11 mouse cellular contexts compared by ENCODE assay signal in genomic region chr10:128397466-128397865, GRCm38 (mm10). TPM values are rescaled to one million over a fixed set of nuclear protein-coding genes. Genes with fewer than 3 reads are reported as not detected.
A peak's percentile ranks its signal among the peaks of the same experiment; 100 is the strongest.
DNase-seq lines count a peak whose midpoint lies in the region; ATAC-seq lines count a peak whose summit lies in the region.
"Had no signal": no experiment of that assay in that cellular context is flagged by ENCODE, and none has a peak within 500 bp of the region (broad histone marks: within the 10 kb centered on the region; RNA-seq: fewer than 3 reads in every experiment).

No protein-coding gene starts in this region.

- no peak overlapping the region for H3K4me3 ChIP-seq in midbrain, embryonic 10.5 days
- no peak overlapping the region for H3K4me3 ChIP-seq in midbrain, embryonic 15.5 days
- no peak overlapping the region for H3K4me3 ChIP-seq in hindbrain, embryonic 11.5 days (ENCODE audit: low read depth, low read length)
- no peak overlapping the region for H3K4me3 ChIP-seq in stomach, embryonic 16.5 days (replicated peaks; ENCODE audit: low read length)
- H3K4me3 ChIP-seq: embryonic facial prominence, embryonic 13.5 days; gastrocnemius, adult 2 months had no signal

- H3K4me2 ChIP-seq in midbrain, embryonic 15.5 days = no peak overlapping the region
- H3K4me2 ChIP-seq in hindbrain, embryonic 11.5 days (replicated peaks; ENCODE audit: low read depth, low read length) = no peak overlapping the region
- no peak overlapping the region for H3K4me2 ChIP-seq in stomach, embryonic 16.5 days (ENCODE audit: low read depth, low read length)
- H3K4me2 ChIP-seq: embryonic facial prominence, embryonic 13.5 days had no signal

- peak overlapping the region; percentile 67 for H3K27ac ChIP-seq in midbrain, embryonic 10.5 days (replicated peaks)
- no peak overlapping the region for H3K27ac ChIP-seq in midbrain, embryonic 15.5 days
- no peak overlapping the region for H3K27ac ChIP-seq in hindbrain, embryonic 11.5 days (ENCODE audit: low read depth, low read length)
- no peak overlapping the region for H3K27ac ChIP-seq in stomach, embryonic 16.5 days (ENCODE audit: low read length)
- H3K27ac ChIP-seq: gastrocnemius, adult 2 months had no signal

- peaks cover 70% of the 10 kb centered on the region for H3K36me3 ChIP-seq in midbrain, embryonic 10.5 days
- peaks cover 7% of the 10 kb centered on the region; the same call in 1 of the 2 replicates for H3K36me3 ChIP-seq in midbrain, embryonic 15.5 days (replicated peaks)
- H3K36me3 ChIP-seq in hindbrain, embryonic 11.5 days (ENCODE audit: control insufficient read depth, insufficient read depth, low read length) = 0 out of 2 replicates have a peak, but pooled peaks cover 2% of the 10 kb centered on the region
- peaks cover 3% of the 10 kb centered on the region; the same call in 1 of the 2 replicates for H3K36me3 ChIP-seq in stomach, embryonic 16.5 days (ENCODE audit: control insufficient read depth, insufficient read depth, low read length)

- ATAC-seq in midbrain, embryonic 15.5 days (replicated peaks) = no peak
- ATAC-seq in hindbrain, embryonic 11.5 days (ENCODE audit: low FRiP score) = peak; percentile 29
- ATAC-seq in stomach, embryonic 16.5 days (ENCODE audit: insufficient read depth, low FRiP score) = peak; percentile 65

- no peaks in the 10 kb centered on the region for H3K9me3 ChIP-seq in midbrain, embryonic 10.5 days (replicated peaks)
- no peaks in the 10 kb centered on the region for H3K9me3 ChIP-seq in midbrain, embryonic 15.5 days
- no peaks in the 10 kb centered on the region for H3K9me3 ChIP-seq in hindbrain, embryonic 11.5 days (ENCODE audit: control insufficient read depth, low read length)
- H3K9me3 ChIP-seq in stomach, embryonic 16.5 days (replicated peaks; ENCODE audit: control insufficient read depth, low read length) = no peaks in the 10 kb centered on the region
- H3K9me3 ChIP-seq: embryonic facial prominence, embryonic 13.5 days had no signal

- no peak overlapping the region for H3K9ac ChIP-seq in midbrain, embryonic 15.5 days
- H3K9ac ChIP-seq in hindbrain, embryonic 11.5 days (ENCODE audit: low read depth, low read length) = no peak overlapping the region
- no peak overlapping the region for H3K9ac ChIP-seq in stomach, embryonic 16.5 days (ENCODE audit: low read length)
- H3K9ac ChIP-seq: embryonic facial prominence, embryonic 13.5 days had no signal

- H3K27me3 ChIP-seq in midbrain, embryonic 10.5 days (ENCODE audit: low read depth, poor library complexity, severe bottlenecking) = no peaks in the 10 kb centered on the region
- H3K27me3 ChIP-seq in midbrain, embryonic 15.5 days (replicated peaks) = no peaks in the 10 kb centered on the region
- H3K27me3 ChIP-seq in hindbrain, embryonic 11.5 days (ENCODE audit: control insufficient read depth, insufficient read depth, low read length) = no peaks in the 10 kb centered on the region
- H3K27me3 ChIP-seq in stomach, embryonic 16.5 days (ENCODE audit: control insufficient read depth, insufficient read depth, low read length) = no peaks in the 10 kb centered on the region
- H3K27me3 ChIP-seq: embryonic facial prominence, embryonic 13.5 days had no signal

- peaks cover 51% of the 10 kb centered on the region for H3K4me1 ChIP-seq in midbrain, embryonic 10.5 days
- H3K4me1 ChIP-seq in midbrain, embryonic 15.5 days = no peaks in the 10 kb centered on the region
- H3K4me1 ChIP-seq in hindbrain, embryonic 11.5 days (replicated peaks; ENCODE audit: control insufficient read depth, insufficient read depth, low read length) = no peaks in the 10 kb centered on the region; the same call in 1 of the 2 replicates
- H3K4me1 ChIP-seq in stomach, embryonic 16.5 days (ENCODE audit: control insufficient read depth, insufficient read depth, low read length) = peaks cover 6% of the 10 kb centered on the region

- DNase-seq in heart, adult 11 months = peak; percentile 93
- DNase-seq in heart, adult 9 months (ENCODE audit: low spot score in 2 of 2) = no peak
- DNase-seq in midbrain, embryonic 10.5 days (ENCODE audit: low spot score) = no peak
- DNase-seq in hindbrain, embryonic 11.5 days (ENCODE audit: low spot score) = no peak
- DNase-seq in urinary bladder, postnatal 4 days (ENCODE audit: low spot score in 2 of 2) = no peak
- DNase-seq: gastrocnemius, adult 2 months; right cerebral cortex, postnatal 14 days; thymus, postnatal 4 days had no signal

- 68% methylated on average over 7 of the region's 7 CpGs for WGBS in midbrain, embryonic 10.5 days
- WGBS in midbrain, embryonic 15.5 days = 56% methylated on average over 7 of the region's 7 CpGs
- whole genome bisulfite sequencing in hindbrain, embryonic 11.5 days = 69% methylated on average over 7 of the region's 7 CpGs
- WGBS in stomach, embryonic 16.5 days = 63% methylated on average over 7 of the region's 7 CpGs

RNA-seq across cellular contexts. Expression of gene Slc39a5, which starts 3.6 kb away (rescaled TPM):
- polyA plus RNA-seq in midbrain, embryonic 10.5 days (2016; fragmentation: Nextera tagmentation; extraction: Ambion mirVana) = 0.06 and 0.19 TPM in 2 replicates
- not detected in 2 replicates for polyA plus RNA-seq in midbrain, embryonic 15.5 days (2015; fragmentation: Nextera tagmentation; extraction: Ambion mirVana)
- not detected in 2 replicates for polyA plus RNA-seq in hindbrain, embryonic 11.5 days (2014; fragmentation: Nextera tagmentation; extraction: Ambion mirVana)
- 28.7 and 32.9 TPM in 2 replicates for polyA plus RNA-seq in stomach, embryonic 16.5 days (2015; fragmentation: Nextera tagmentation; extraction: Ambion mirVana)

RNA-seq across cellular contexts. Expression of gene Nabp2, which starts 13.8 kb away (rescaled TPM):
- polyA plus RNA-seq in midbrain, embryonic 10.5 days (2016; fragmentation: Nextera tagmentation; extraction: Ambion mirVana) = 149 and 151 TPM in 2 replicates
- polyA plus RNA-seq in midbrain, embryonic 15.5 days (2015; fragmentation: Nextera tagmentation; extraction: Ambion mirVana) = 146 and 147 TPM in 2 replicates
- 125 and 130 TPM in 2 replicates for polyA plus RNA-seq in hindbrain, embryonic 11.5 days (2014; fragmentation: Nextera tagmentation; extraction: Ambion mirVana)
- polyA plus RNA-seq in stomach, embryonic 16.5 days (2015; fragmentation: Nextera tagmentation; extraction: Ambion mirVana) = 72.0 and 75.5 TPM in 2 replicates

RNA-seq across cellular contexts. Expression of gene Rnf41, which starts 14.0 kb away (rescaled TPM):
- polyA plus RNA-seq in midbrain, embryonic 10.5 days (2016; fragmentation: Nextera tagmentation; extraction: Ambion mirVana) = 42.0 and 49.2 TPM in 2 replicates
- polyA plus RNA-seq in midbrain, embryonic 15.5 days (2015; fragmentation: Nextera tagmentation; extraction: Ambion mirVana) = 105 and 107 TPM in 2 replicates
- polyA plus RNA-seq in hindbrain, embryonic 11.5 days (2014; fragmentation: Nextera tagmentation; extraction: Ambion mirVana) = 44.2 and 44.7 TPM in 2 replicates
- 37.0 and 38.5 TPM in 2 replicates for polyA plus RNA-seq in stomach, embryonic 16.5 days (2015; fragmentation: Nextera tagmentation; extraction: Ambion mirVana)

RNA-seq across cellular contexts. Expression of gene Ankrd52, which starts 20.6 kb away (rescaled TPM):
- 9.0 and 9.2 TPM in 2 replicates for polyA plus RNA-seq in midbrain, embryonic 10.5 days (2016; fragmentation: Nextera tagmentation; extraction: Ambion mirVana)
- polyA plus RNA-seq in midbrain, embryonic 15.5 days (2015; fragmentation: Nextera tagmentation; extraction: Ambion mirVana) = 15.0 and 15.6 TPM in 2 replicates
- polyA plus RNA-seq in hindbrain, embryonic 11.5 days (2014; fragmentation: Nextera tagmentation; extraction: Ambion mirVana) = 9.5 and 12.3 TPM in 2 replicates
- 8.4 and 10.0 TPM in 2 replicates for polyA plus RNA-seq in stomach, embryonic 16.5 days (2015; fragmentation: Nextera tagmentation; extraction: Ambion mirVana)

RNA-seq across cellular contexts. Expression of gene Coq10a, which starts 28.7 kb away (rescaled TPM):
- 13.2 and 18.8 TPM in 2 replicates for polyA plus RNA-seq in midbrain, embryonic 10.5 days (2016; fragmentation: Nextera tagmentation; extraction: Ambion mirVana)
- 42.6 and 44.2 TPM in 2 replicates for polyA plus RNA-seq in midbrain, embryonic 15.5 days (2015; fragmentation: Nextera tagmentation; extraction: Ambion mirVana)
- polyA plus RNA-seq in hindbrain, embryonic 11.5 days (2014; fragmentation: Nextera tagmentation; extraction: Ambion mirVana) = 23.8 and 24.5 TPM in 2 replicates
- 3.4 and 3.5 TPM in 2 replicates for polyA plus RNA-seq in stomach, embryonic 16.5 days (2015; fragmentation: Nextera tagmentation; extraction: Ambion mirVana)

Comparison
In these comparisons a context has a peak if more than half of its experiments do, and no peak if none do; other contexts are left out.
1. RNA of gene Slc39a5, which starts 3.6 kb away (polyA plus RNA-seq): 28.7 to 32.9 TPM in stomach, embryonic 16.5 days; 0.06 to 0.19 TPM in midbrain, embryonic 10.5 days, not detected in hindbrain, embryonic 11.5 days and not detected in midbrain, embryonic 15.5 days; every median in the first group is over 10 times any median in the second.